Mouse (Mus musculus): ENCODE results near the gene Cercam. TPM values are rescaled to one million over a fixed set of nuclear protein-coding genes. Genes with fewer than 3 reads are reported as not detected.

Gene Cercam
- polyA plus RNA-seq, 1 experiment = 58.2 TPM

DNA sequence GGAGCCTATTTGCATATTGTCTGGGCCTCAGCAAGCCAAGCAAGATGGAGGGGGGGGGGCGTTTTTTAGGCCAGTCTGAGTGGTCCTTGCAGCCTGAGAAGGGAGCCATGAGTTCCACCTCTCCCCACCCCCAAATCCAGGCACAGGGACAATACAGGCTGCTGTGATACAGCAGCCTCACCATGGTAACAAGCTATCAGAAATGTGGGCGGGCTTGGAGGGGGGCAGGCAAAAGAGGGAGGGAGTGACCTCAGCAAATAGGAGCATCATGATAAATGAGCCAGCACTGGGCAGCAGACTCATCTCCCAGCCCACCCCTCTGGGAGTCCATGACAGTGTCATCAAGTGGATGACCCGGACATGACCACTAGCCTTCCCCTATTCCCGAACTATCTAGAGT, 29.5 kb upstream of the Cercam start:
- no peak for TF ChIP-seq CTCF (IDR thresholded peaks at IDR 0.05; ENCODE audit: borderline replicate concordance, insufficient read depth, low read length)
- no peak for TF ChIP-seq POLR2A (IDR thresholded peaks at IDR 0.05; ENCODE audit: low read depth, low read length)
- no peaks in the 10 kb centered on the region for H3K4me1 ChIP-seq (ENCODE audit: control insufficient read depth, insufficient read depth, low read length)
- no peak overlapping the region for H3K27ac ChIP-seq (ENCODE audit: insufficient read depth, low read length)
- H3K4me3 ChIP-seq (ENCODE audit: insufficient read depth, low read length) = no peak overlapping the region

DNA sequence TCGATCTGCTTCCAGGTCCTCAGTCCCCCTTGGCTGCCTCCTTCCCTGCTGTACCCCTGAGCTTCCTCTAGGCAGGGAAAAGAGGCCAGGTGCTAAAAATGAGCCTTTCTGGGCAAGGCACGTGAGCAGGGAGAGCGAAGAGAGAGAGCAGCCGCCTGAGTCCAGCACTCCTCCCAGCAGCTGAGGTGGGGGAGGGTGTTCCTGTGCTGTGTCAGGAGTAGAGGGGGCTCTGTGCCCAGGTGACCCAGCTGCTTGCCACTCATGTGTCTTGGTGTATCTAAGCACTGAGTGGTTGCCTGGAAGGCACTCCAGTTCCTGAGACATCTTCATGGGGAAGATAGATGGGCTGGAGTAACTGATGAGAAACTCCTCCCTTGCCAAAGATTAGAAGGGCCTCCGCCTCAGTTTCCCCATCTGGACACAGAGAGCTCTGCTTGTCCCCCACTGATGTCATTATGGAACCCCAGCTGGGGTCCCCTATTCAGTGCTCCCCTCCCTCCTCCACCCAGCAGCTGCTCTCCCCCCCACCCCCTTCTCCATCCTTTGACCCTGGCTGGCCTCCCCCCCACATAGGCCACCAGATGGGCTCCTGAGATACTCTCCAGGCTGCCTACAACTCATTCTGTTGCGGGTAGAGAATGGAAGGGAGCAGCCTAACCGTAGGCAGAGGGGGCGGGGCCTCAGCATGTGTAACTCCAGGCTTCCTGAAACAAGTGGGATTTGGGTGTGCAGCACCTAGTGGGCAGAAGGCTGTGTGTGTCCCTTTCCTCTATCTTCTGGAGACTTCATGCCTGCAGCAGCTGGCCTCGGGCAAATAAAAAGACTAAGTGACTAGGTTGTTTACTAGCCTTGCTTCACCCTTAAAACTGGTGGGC, 25.5 kb upstream of the Cercam start:
- Histone ChIP-seq H3K27ac (ENCODE audit: insufficient read depth, low read length) (no peak overlapping the region), H3K4me1 (ENCODE audit: control insufficient read depth, insufficient read depth, low read length) (no peaks in the 10 kb centered on the region), H3K4me3 (ENCODE audit: insufficient read depth, low read length) (no peak overlapping the region)
- TF ChIP-seq CTCF (IDR thresholded peaks at IDR 0.05; ENCODE audit: borderline replicate concordance, insufficient read depth, low read length) = no peak
- TF ChIP-seq POLR2A (IDR thresholded peaks at IDR 0.05; ENCODE audit: low read depth, low read length) = no peak

DNA sequence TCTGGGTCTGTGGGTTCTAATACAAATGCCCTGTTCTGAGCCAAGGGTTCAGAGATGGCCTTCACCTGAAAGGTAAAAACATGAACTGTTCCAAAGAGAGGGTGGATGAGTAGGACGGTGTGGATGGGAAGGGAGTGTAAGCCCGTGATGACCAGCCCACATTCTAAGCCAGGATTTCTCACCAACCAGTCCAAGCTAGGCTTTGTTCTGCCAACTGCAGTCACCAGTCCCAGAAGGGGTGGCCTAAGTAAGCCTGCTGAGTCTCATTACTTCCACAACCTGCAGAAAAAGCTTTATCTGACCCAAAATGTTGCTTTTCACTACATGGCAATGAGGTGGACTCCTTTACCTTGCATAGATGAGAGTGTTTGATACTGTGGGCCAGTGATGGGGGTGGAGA, 24.8 kb upstream of the Cercam start:
- Histone ChIP-seq H3K4me3 (ENCODE audit: insufficient read depth, low read length) (no peak overlapping the region), H3K4me1 (ENCODE audit: control insufficient read depth, insufficient read depth, low read length) (no peaks in the 10 kb centered on the region), H3K27ac (ENCODE audit: insufficient read depth, low read length) (no peak overlapping the region)
- TF ChIP-seq POLR2A (IDR thresholded peaks at IDR 0.05; ENCODE audit: low read depth, low read length) (no peak), CTCF (IDR thresholded peaks at IDR 0.05; ENCODE audit: borderline replicate concordance, insufficient read depth, low read length) (no peak)

DNA sequence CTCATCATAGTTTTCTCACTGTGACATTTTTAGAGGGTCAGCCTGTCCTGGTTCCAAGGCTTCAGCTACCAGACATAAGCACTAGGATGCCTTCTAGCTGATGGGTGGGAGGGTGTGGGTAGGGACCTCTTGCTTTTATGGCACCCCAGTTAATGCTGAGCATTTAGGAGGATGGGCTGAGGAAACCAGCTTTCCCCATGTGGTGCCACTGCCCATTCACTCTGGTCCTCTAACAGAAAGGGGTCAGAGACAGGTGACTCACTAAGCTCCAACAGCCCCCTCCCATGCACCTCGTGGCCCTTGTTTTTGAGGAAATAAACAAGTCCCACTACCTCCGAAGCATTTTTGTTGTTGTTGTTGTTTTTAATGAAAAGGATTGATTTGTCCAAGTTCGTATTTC, 24.3 kb upstream of the Cercam start:
- TF ChIP-seq POLR2A (IDR thresholded peaks at IDR 0.05; ENCODE audit: low read depth, low read length) (no peak), CTCF (IDR thresholded peaks at IDR 0.05; ENCODE audit: borderline replicate concordance, insufficient read depth, low read length) (no peak)
- H3K4me3 ChIP-seq (ENCODE audit: insufficient read depth, low read length) = no peak overlapping the region
- no peaks in the 10 kb centered on the region for H3K4me1 ChIP-seq (ENCODE audit: control insufficient read depth, insufficient read depth, low read length)
- H3K27ac ChIP-seq (ENCODE audit: insufficient read depth, low read length) = no peak overlapping the region

GRCm38 (mm10) chr2:29845636-29846035, 23.3 kb upstream of the Cercam start:
- H3K4me1 ChIP-seq (ENCODE audit: control insufficient read depth, insufficient read depth, low read length) = no peaks in the 10 kb centered on the region
- H3K27ac ChIP-seq (ENCODE audit: insufficient read depth, low read length) = no peak overlapping the region
- H3K4me3 ChIP-seq (ENCODE audit: insufficient read depth, low read length) = no peak overlapping the region
- TF ChIP-seq CTCF (IDR thresholded peaks at IDR 0.05; ENCODE audit: borderline replicate concordance, insufficient read depth, low read length) (no peak), POLR2A (IDR thresholded peaks at IDR 0.05; ENCODE audit: low read depth, low read length) (no peak)

GRCm38 (mm10) chr2:29846061-29846853, 22.7 kb upstream of the Cercam start:
- Histone ChIP-seq H3K4me3 (ENCODE audit: insufficient read depth, low read length) (no peak overlapping the region), H3K27ac (ENCODE audit: insufficient read depth, low read length) (no peak overlapping the region), H3K4me1 (ENCODE audit: control insufficient read depth, insufficient read depth, low read length) (no peaks in the 10 kb centered on the region)
- TF ChIP-seq CTCF (IDR thresholded peaks at IDR 0.05; ENCODE audit: borderline replicate concordance, insufficient read depth, low read length) (no peak), POLR2A (IDR thresholded peaks at IDR 0.05; ENCODE audit: low read depth, low read length) (no peak)

DNA sequence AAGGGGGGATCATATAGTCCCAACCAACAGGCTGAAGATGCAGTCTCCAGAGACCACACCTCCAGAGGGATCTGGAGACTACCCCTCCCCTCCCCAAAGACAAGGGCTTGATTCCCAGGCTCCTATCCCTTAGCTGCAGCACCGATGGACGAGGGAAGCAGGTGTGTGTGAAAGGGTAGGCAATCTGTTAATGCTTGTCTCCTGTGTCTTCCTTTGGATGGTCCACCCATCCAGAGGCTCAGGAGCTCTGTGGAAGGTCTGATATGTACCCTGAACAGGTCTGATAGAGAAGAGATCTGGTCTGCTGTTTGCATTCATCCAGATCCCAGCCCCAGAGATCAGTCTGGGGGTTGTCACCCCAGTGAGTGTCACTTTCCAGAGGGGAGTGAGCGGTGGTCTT, 22.1 kb upstream of the Cercam start:
- TF ChIP-seq CTCF (IDR thresholded peaks at IDR 0.05; ENCODE audit: borderline replicate concordance, insufficient read depth, low read length) (no peak), POLR2A (IDR thresholded peaks at IDR 0.05; ENCODE audit: low read depth, low read length) (no peak)
- Histone ChIP-seq H3K27ac (ENCODE audit: insufficient read depth, low read length) (no peak overlapping the region), H3K4me1 (ENCODE audit: control insufficient read depth, insufficient read depth, low read length) (no peaks in the 10 kb centered on the region)

DNA sequence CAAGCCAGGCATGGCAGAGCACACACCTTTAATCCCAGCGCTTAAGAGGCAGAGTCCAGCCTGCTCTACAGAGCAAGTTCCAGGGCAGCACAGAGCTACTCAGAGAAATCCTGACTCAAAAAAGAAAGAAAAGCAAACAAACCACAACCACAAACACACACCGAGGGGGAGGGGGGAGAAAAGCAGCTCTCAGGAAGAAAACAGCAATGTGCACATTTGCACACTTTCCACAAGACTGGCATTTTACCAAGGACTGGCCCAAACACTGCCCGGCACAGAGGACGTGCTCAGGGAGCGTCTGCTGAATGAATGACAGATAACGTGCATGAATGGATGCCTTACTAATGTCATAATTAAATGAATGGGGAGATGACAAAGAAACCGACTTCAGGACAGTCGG, 19.9 kb upstream of the Cercam start:
- H3K4me3 ChIP-seq (ENCODE audit: insufficient read depth, low read length) = no peak overlapping the region

More for the DNA sequence above, 22.1 kb upstream of the Cercam start:
- H3K4me3 ChIP-seq (ENCODE audit: insufficient read depth, low read length) = no peak overlapping the region

GRCm38 (mm10) chr2:29849841-29850480, 19.0 kb upstream of the Cercam start:
- Histone ChIP-seq H3K4me1 (ENCODE audit: control insufficient read depth, insufficient read depth, low read length) (no peaks in the 10 kb centered on the region), H3K4me3 (ENCODE audit: insufficient read depth, low read length) (no peak overlapping the region), H3K27ac (ENCODE audit: insufficient read depth, low read length) (no peak overlapping the region)
- no peak for TF ChIP-seq POLR2A (IDR thresholded peaks at IDR 0.05; ENCODE audit: low read depth, low read length)
- no peak for TF ChIP-seq CTCF (IDR thresholded peaks at IDR 0.05; ENCODE audit: borderline replicate concordance, insufficient read depth, low read length)

More for the DNA sequence above, 19.9 kb upstream of the Cercam start:
- H3K27ac ChIP-seq (ENCODE audit: insufficient read depth, low read length) = no peak overlapping the region
- H3K4me1 ChIP-seq (ENCODE audit: control insufficient read depth, insufficient read depth, low read length) = no peaks in the 10 kb centered on the region
- TF ChIP-seq POLR2A (IDR thresholded peaks at IDR 0.05; ENCODE audit: low read depth, low read length) (no peak), CTCF (IDR thresholded peaks at IDR 0.05; ENCODE audit: borderline replicate concordance, insufficient read depth, low read length) (no peak)

All from embryonic fibroblast, embryonic 13.5 days (primary cell).